Mouse (Mus musculus) left cerebral cortex, adult 9 months (tissue): ENCODE measurements at regions not wholly inside any gene's neighbourhood (a gene's known extent, or its start where the extent isn't known, plus 50 kb on each side); places are given as distances from the start of the nearest gene placed in this dataset.

Source experiments
- DNase-seq, 2 experiments: peaks; one replicate each; pipeline ENCODE4 v3.0.0; 2022; ENCODE audit warnings: low spot score in 2 of 2

- peak; percentile 53 to 58 for DNase-seq
These were observed 688.4 kb downstream of the Hs3st4 start for GRCm38 (mm10) chr7:124671117-124671516.

GRCm38 (mm10) chr7:124676854-124677515 is 694.3 kb downstream of the Hs3st4 start:
- DNase-seq, result no peak

- no peak for DNase-seq
These were observed 697.9 kb downstream of the Hs3st4 start for GRCm38 (mm10) chr7:124680561-124680960.

- peak; percentile 51 to 89 for DNase-seq
These were observed 698.5 kb downstream of the Hs3st4 start for GRCm38 (mm10) chr7:124681212-124681611.

- DNase-seq, result peak in 1 of 2 experiments; percentile 39
These were observed 699.2 kb downstream of the Hs3st4 start for GRCm38 (mm10) chr7:124681820-124682219.

- peak in 1 of 2 experiments; percentile 46 for DNase-seq
These were observed 702.8 kb downstream of the Hs3st4 start for GRCm38 (mm10) chr7:124685424-124685823.

- peak; percentile 55 to 60 for DNase-seq
These were observed 721.6 kb downstream of the Hs3st4 start for GRCm38 (mm10) chr7:124704163-124704824.

GRCm38 (mm10) chr7:124707143-124707542 is 724.5 kb downstream of the Hs3st4 start:
- DNase-seq, result no peak

GRCm38 (mm10) chr7:124708771-124709485 is 726.3 kb downstream of the Hs3st4 start:
- peak; percentile 72 to 82 for DNase-seq

GRCm38 (mm10) chr7:124720927-124721326 is 723.5 kb upstream of the Kdm8 start:
- no peak for DNase-seq

- no peak for DNase-seq
These were observed 702.4 kb upstream of the Kdm8 start for GRCm38 (mm10) chr7:124742086-124742485.

GRCm38 (mm10) chr7:124746321-124746720 is 698.2 kb upstream of the Kdm8 start:
- DNase-seq, result peak; percentile 16 to 22

- peak; percentile 74 to 79 for DNase-seq
These were observed 696.1 kb upstream of the Kdm8 start for GRCm38 (mm10) chr7:124748396-124748795.

- DNase-seq, result no peak
These were observed 685.4 kb upstream of the Kdm8 start for GRCm38 (mm10) chr7:124759084-124759483.

GRCm38 (mm10) chr7:124777822-124778221 is 666.7 kb upstream of the Kdm8 start:
- DNase-seq, result no peak

GRCm38 (mm10) chr7:124782816-124783215 is 661.7 kb upstream of the Kdm8 start:
- no peak for DNase-seq

- DNase-seq, result no peak
These were observed 659.5 kb upstream of the Kdm8 start for GRCm38 (mm10) chr7:124784995-124785394.

- no peak for DNase-seq
These were observed 658.6 kb upstream of the Kdm8 start for GRCm38 (mm10) chr7:124785896-124786295.

- DNase-seq, result peak; percentile 84 to 87
These were observed 655.7 kb upstream of the Kdm8 start for GRCm38 (mm10) chr7:124788781-124789180.

- no peak for DNase-seq
These were observed 641.4 kb upstream of the Kdm8 start for GRCm38 (mm10) chr7:124803101-124803500.

- no peak for DNase-seq
These were observed 609.8 kb upstream of the Kdm8 start for GRCm38 (mm10) chr7:124834692-124835091.

- DNase-seq, result peak; percentile 40 to 48
These were observed 607.9 kb upstream of the Kdm8 start for GRCm38 (mm10) chr7:124836531-124836930.

GRCm38 (mm10) chr7:124855056-124855455 is 589.4 kb upstream of the Kdm8 start:
- DNase-seq, result peak; percentile 25 to 65
